Mouse (Mus musculus) kidney, postnatal 4 days (tissue): Measurements from ENCODE around the gene Rpl13.
"Not testable (repeated sequence)": the region's sequence is repeated elsewhere in the genome, so short reads cannot be mapped to it uniquely, and the experiment has no call there.

Experiments
- DNase-seq, 2 experiments: peaks; one replicate each; pipeline ENCODE4 v3.0.0; 2021; ENCODE audit warnings: mixed read lengths in 2 of 2

The Rpl13 gene

GRCm38 (mm10) chr8:123101735-123102685 lies at the start of gene Rpl13:
Gene Rpl13 (plus strand): TSS chr8:123102350.
- peak; percentile 98 to 99 for DNase-seq

- DNase-seq = no peak
These were observed 39.4 kb upstream of the Rpl13 start, which contains the start of gene Spg7 for GRCm38 (mm10) chr8:123062721-123063120. Gene Spg7 (plus strand): TSS chr8:123062942.

GRCm38 (mm10) chr8:123064072-123064471 lies 38.1 kb upstream of the Rpl13 start:
- DNase-seq = no peak

GRCm38 (mm10) chr8:123064809-123065213 lies 37.3 kb upstream of the Rpl13 start:
- peak in 1 of 2 experiments; percentile 32 for DNase-seq

- DNase-seq = peak; percentile 96 to 98
These were observed 36.7 kb upstream of the Rpl13 start for GRCm38 (mm10) chr8:123065214-123066100.

- DNase-seq = no peak
These were observed 36.0 kb upstream of the Rpl13 start for GRCm38 (mm10) chr8:123066101-123066683.

GRCm38 (mm10) chr8:123071176-123071575 lies 31.0 kb upstream of the Rpl13 start:
- peak; percentile 17 to 38 for DNase-seq

- DNase-seq = no peak
These were observed 24.9 kb upstream of the Rpl13 start for GRCm38 (mm10) chr8:123077213-123077612.

- DNase-seq = no peak
These were observed 19.2 kb upstream of the Rpl13 start for GRCm38 (mm10) chr8:123082993-123083392.

- DNase-seq = no peak
These were observed 18.5 kb upstream of the Rpl13 start for GRCm38 (mm10) chr8:123083610-123084009.

- DNase-seq = peak in 1 of 2 experiments; percentile 10
These were observed 14.9 kb upstream of the Rpl13 start for GRCm38 (mm10) chr8:123087289-123087688.

GRCm38 (mm10) chr8:123097216-123097615 lies 4.9 kb upstream of the Rpl13 start:
- DNase-seq = no peak

- DNase-seq = peak in 1 of 2 experiments; percentile 66
These were observed 4.2 kb upstream of the Rpl13 start for GRCm38 (mm10) chr8:123097786-123098584.

- no peak for DNase-seq
These were observed 1.9 kb upstream of the Rpl13 start for GRCm38 (mm10) chr8:123100288-123100687.

- no peak for DNase-seq
These were observed 906 bp upstream of the Rpl13 start for GRCm38 (mm10) chr8:123101244-123101643.

GRCm38 (mm10) chr8:123102855-123103254 lies 705 bp downstream of the Rpl13 start:
- not testable (repeated sequence) for DNase-seq

GRCm38 (mm10) chr8:123103285-123103684 lies 1.1 kb downstream of the Rpl13 start:
- no peak for DNase-seq

GRCm38 (mm10) chr8:123104046-123104767 lies 2.1 kb downstream of the Rpl13 start:
- DNase-seq = no peak

GRCm38 (mm10) chr8:123105553-123106326 lies 3.6 kb downstream of the Rpl13 start:
- DNase-seq = no peak

- peak in 1 of 2 experiments; percentile 56 for DNase-seq
These were observed 4.4 kb downstream of the Rpl13 start for GRCm38 (mm10) chr8:123106531-123106930.
